Mouse (Mus musculus) hindbrain, embryonic 15.5 days (tissue): ENCODE measurements around the gene Plin5. TPM values are rescaled to one million over a fixed set of nuclear protein-coding genes. Genes with fewer than 3 reads are reported as not detected.

Source experiments
- polyA plus RNA-seq: library from polyadenylated mRNA; unstranded; fragments of >200 nt; fragmentation: Nextera tagmentation; extraction: Ambion mirVana; gene quantifications from 2 replicates; pipeline ENCODE4 v1.2.1, GENCODE M21; 2015

Gene Plin5
- polyA plus RNA-seq, 1 experiment from 2014 or later, result 2.5 TPM

Other genes with a start within 250 kb of the Plin5 start
- 11.2 and 11.7 TPM in 2 replicates for gene Zfp119a, start 238.7 kb downstream of the Plin5 start, polyA plus RNA-seq
- gene Zfp959, start 225.5 kb downstream of the Plin5 start, polyA plus RNA-seq, result 14.4 and 15.4 TPM in 2 replicates
- 7.5 and 8.3 TPM in 2 replicates for gene Zfp119b, start 168.1 kb downstream of the Plin5 start, polyA plus RNA-seq
- 5.9 and 6.4 TPM in 2 replicates for gene Ebi3, start 165.0 kb downstream of the Plin5 start, polyA plus RNA-seq
- gene Yju2, start 158.5 kb downstream of the Plin5 start, polyA plus RNA-seq, result 22.7 and 22.9 TPM in 2 replicates
- 174 and 179 TPM in 2 replicates for gene Shd, start 147.1 kb downstream of the Plin5 start, polyA plus RNA-seq
- 193 and 215 TPM in 2 replicates for gene Fsd1, start 131.1 kb downstream of the Plin5 start, polyA plus RNA-seq
- 6.2 and 6.5 TPM in 2 replicates for gene Stap2, start 112.0 kb downstream of the Plin5 start, polyA plus RNA-seq
- 145 and 149 TPM in 2 replicates for gene Mpnd, start 111.9 kb downstream of the Plin5 start, polyA plus RNA-seq
- gene Sh3gl1, start 81.0 kb downstream of the Plin5 start, polyA plus RNA-seq, result 108 and 111 TPM in 2 replicates
- gene Chaf1a, start 77.2 kb downstream of the Plin5 start, polyA plus RNA-seq, result 7.6 and 7.8 TPM in 2 replicates
- 76.1 and 77.1 TPM in 2 replicates for gene Ubxn6, start 42.6 kb downstream of the Plin5 start, polyA plus RNA-seq
- 141 and 145 TPM in 2 replicates for gene Hdgfl2, start 38.0 kb downstream of the Plin5 start, polyA plus RNA-seq
- 0.08 and 0.21 TPM in 2 replicates for gene Plin4, start 7.8 kb downstream of the Plin5 start, polyA plus RNA-seq
- gene Lrg1, start 4.4 kb upstream of the Plin5 start, polyA plus RNA-seq, result 0.33 and 0.62 TPM in 2 replicates
- 17.4 and 19.2 TPM in 2 replicates for gene Sema6b, start 22.7 kb upstream of the Plin5 start, polyA plus RNA-seq
- gene Tnfaip8l1, start 44.9 kb upstream of the Plin5 start, polyA plus RNA-seq, result 9.5 and 10.7 TPM in 2 replicates
- 76.2 and 78.6 TPM in 2 replicates for gene Mydgf, start 66.3 kb upstream of the Plin5 start, polyA plus RNA-seq
- gene Dpp9, start 101.3 kb upstream of the Plin5 start, polyA plus RNA-seq, result 25.6 and 28.8 TPM in 2 replicates
- gene Fem1a, start 139.2 kb upstream of the Plin5 start, polyA plus RNA-seq, result 18.2 and 18.8 TPM in 2 replicates
- gene Ticam1, start 159.2 kb upstream of the Plin5 start, polyA plus RNA-seq, result 1.3 and 1.8 TPM in 2 replicates
- gene Plin3, start 175.3 kb upstream of the Plin5 start, polyA plus RNA-seq, result 16.6 and 17.5 TPM in 2 replicates
- gene Arrdc5, start 182.7 kb upstream of the Plin5 start, polyA plus RNA-seq, result not detected in 2 replicates
- gene Uhrf1, start 185.7 kb upstream of the Plin5 start, polyA plus RNA-seq, result 29.7 and 31.9 TPM in 2 replicates
- 71.5 and 73.7 TPM in 2 replicates for gene Kdm4b, start 208.5 kb upstream of the Plin5 start, polyA plus RNA-seq